Mouse (Mus musculus): ENCODE results near the gene Rrp12.
"Not testable (repeated sequence)": the region's sequence is repeated elsewhere in the genome, so short reads cannot be mapped to it uniquely, and the experiment has no call there.

Rrp12 gene

DNA sequence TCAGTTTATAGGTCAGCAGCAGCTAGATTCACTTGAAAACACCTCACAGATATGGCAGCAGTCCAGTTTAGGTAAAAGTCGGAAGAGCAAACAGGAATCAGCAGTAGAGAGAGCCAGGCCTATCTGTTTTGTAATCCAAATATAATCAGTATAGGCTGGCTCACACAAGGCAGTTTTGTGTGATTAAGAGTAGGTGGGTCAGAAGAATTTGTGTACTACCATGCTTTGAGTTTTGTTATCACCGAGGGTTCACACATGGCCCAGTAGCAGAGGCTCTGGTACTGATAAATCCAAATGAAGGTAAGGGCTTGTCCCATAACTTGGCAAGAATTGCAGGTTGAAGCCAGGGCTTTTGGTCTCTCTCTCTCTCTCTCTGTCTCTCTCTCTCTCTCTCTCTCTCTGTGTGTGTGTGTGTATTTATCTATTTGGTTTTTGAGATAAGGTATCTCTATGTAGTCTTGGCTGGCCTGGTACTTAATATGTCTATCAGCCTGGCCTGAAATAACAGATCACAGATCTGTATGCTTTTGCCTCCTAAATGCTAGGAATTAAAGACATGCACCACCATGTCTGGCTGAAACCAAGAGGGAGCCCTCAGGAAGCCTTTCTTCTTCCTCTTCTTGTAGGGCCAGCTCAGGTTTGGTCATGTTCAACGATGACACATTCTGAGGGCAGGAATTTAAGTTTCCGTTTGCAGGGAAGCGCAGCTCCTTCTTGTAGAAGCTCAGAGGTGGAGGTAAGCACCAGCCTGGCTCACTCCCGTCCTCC is 10.5 kb upstream of the Rrp12 start:
- DNase-seq (ENCODE audit: low read depth, low spot score), result no peak

DNA sequence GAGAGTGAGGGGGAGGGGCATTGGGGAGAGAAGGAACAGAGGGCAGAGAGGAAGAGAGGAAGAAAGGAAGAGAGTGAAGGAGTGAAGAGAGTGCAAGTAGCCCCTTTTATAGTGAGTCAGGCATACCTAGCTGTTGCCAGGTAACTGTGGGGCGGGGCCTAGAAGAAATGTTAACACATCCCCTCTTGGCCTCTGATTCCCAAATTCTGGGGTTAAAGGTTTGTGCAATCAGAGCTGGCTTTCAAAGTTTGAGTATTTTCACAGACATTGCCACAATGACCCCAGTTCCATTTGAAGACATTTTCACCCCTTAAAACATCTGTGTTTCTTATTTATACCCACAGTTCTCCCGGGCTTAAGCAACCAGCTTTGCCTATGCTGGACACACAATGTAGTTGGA is 9.3 kb upstream of the Rrp12 start:
- DNase-seq (ENCODE audit: low read depth, low spot score), result no peak

DNA sequence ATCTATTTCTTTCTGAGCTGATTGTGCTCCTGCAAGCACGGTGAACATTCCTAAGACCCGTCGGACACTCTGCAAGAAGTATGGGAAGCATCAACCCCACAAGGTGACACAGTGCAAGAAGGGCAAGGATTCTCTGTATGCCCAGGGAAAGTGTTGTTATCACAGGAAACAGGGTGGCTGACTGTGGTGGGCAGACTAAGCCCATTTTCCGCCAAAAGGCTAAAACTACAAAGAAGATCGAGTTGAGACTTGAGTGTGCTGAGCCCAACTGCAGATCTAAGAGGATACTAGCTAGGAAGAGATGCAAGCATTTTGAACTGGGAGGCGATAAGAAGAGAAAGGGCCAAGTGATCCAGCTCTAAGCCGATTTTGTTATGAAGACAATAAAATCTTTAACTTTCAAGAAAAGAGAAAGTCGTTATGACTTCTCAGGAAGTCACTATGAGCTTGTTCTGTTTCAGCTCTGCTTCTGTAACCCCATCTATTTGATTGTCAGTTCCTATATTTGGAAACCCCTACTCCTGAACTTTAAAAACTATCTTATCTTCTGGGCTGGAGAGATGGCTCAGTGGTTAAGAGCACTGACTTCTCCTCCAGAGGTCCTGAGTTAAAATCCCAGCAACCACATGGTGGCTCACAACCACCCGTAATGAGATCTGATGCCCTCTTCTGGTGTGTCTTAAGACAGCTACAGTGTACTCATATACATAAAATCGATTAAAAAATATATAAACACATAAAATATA is 7.0 kb upstream of the Rrp12 start:
- DNase-seq (ENCODE audit: low read depth, low spot score), result no peak

DNA sequence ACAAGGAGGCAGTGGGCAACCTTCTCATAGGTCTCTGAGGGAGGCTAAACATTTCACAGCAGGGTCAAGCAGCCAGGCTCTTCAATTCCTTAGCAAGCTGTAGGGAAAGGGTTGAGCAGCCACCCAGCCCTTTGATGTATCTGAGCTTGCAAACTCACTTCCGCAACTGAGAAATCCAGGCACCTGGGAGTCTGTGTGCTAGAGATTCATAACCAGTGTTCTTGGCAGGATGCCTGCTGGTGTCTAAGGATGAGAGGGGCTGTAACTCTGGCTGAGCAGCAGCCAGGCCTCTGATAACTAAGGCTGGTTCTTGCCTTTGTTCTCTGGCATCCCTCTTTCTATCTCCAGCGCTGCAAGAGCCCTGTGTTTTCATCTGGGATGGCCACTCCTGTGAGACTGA is 5.7 kb upstream of the Rrp12 start:
- DNase-seq (ENCODE audit: low read depth, low spot score), result no peak

DNA sequence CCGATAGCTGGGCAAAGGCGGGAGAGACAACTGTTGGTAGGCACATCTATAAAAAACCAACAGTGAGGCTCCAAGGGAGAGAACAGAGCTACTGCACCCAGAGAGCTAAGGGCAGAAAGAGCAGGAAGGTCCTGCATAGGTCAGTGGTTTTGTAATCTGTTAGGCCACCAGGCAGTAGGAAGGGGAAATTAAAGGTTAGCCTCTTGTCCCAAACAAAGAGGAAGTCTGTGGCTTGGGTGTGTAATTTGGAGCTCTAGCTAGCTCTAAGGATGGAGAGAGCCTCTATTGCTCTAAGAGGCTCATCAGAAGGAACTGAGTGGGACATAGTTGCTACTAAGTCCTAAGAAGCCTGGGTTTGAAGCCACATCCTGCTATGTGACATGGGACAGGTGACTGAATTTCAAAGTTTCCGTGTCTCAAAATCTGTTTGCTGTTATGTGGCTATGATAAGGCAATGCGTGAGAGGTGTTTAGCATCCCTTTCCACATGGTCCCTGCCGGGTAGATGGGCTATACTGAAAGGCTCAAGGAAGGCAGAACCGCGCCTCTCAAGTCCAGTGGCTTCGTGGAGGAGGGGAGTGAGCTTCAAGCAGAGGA is 4.6 kb upstream of the Rrp12 start:
- no peak for DNase-seq (ENCODE audit: low read depth, low spot score)

DNA sequence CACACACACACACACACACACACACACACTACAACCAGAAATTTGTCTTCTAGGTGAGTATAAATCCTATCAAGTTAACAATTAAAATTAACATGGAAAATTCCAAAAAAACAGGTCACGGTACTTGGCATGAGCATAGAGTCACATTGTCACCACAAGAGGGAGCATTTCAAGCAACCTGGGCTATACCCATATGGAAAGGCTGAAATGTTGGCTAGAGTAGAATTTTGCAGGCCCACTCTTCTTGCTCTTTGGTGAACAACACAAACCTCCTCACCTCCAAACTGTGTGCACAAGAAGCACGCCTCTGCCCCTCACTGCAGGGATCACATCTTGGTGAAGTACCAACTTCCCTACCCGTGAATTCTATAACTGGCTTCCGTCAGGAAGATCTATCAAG is 2.9 kb upstream of the Rrp12 start:
- peak; percentile 75 for DNase-seq (ENCODE audit: low read depth, low spot score)

DNA sequence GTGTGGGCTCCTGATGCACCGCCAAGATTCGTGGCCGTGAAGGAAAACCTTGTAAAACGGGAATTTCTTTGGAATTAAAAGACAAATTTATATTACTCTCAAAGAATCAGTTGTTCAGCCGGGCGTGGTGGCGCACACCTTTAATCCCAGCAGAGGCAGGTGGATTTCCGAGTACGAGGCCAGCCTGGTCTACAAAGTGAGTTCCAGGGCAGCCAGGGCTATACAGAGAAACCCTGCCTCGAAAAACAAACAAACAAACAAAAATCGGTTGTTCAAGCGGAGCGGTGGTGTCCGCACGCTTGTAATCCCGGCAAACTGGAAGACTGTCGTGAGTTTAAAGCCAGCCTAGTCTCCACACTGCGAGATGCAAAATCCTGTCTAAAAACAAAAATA is 342 bp upstream of the Rrp12 start:
- DNase-seq (ENCODE audit: low read depth, low spot score), result no peak

DNA sequence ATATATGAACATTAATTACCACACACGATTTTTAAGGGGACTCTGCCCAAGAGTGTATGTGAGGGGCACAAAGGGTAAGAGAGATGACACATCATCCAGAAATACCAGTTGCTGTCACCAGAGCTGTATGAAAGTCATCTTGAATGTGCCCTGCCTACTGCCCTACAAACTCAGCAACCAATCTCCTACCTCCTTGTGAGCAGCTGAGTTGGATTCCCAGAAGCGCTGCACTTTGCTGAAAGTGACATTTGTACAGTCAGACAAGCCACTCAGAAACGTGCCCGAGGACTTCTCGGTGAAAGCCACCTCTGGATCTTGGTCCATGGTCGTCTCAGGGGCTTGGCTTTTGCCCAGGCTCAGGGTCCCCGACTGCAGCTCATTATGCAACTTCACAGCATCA is 1.0 kb downstream of the Rrp12 start:
- DNase-seq (ENCODE audit: low read depth, low spot score), result no peak

DNA sequence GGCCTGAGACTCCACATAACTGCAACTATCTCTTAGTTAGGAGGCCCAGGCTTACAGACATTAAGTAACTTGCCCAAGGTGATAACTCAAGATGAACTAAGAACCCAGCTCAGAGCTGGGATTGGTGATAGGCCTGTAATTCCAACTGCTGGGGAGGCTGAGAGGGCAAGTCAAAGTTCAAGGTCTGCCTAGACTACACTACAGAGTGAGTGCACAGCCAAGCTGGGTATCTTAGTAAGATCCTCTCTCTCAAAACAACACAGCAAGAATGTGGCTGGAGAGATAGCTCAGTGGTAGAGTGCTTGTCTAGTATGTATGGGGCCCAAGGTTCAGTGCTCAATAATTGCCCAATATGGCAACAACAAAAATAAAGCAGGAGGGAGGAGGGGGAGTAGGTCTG is 7.8 kb downstream of the Rrp12 start:
- no peak for DNase-seq (ENCODE audit: low read depth, low spot score)

DNA sequence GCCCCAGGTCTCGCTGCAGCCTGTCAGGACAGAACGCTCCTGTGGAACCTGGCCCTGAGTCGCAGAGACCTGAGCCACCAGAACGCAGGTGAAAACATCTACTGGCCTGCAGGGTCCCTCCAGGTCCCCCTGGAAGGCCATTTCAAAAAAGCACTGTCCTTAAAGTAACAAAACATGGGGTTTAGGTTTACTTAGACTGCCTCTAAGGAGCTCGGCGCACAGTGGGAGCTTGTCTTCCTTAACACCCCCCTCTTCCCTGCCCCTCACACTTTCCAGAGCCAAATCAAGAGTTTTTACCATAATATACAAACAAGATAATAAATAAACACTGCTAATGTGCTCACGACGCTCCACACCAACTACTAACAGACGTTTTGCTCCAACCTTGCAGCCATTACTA is 12.1 kb downstream of the Rrp12 start:
- no peak for DNase-seq (ENCODE audit: low read depth, low spot score)

DNA sequence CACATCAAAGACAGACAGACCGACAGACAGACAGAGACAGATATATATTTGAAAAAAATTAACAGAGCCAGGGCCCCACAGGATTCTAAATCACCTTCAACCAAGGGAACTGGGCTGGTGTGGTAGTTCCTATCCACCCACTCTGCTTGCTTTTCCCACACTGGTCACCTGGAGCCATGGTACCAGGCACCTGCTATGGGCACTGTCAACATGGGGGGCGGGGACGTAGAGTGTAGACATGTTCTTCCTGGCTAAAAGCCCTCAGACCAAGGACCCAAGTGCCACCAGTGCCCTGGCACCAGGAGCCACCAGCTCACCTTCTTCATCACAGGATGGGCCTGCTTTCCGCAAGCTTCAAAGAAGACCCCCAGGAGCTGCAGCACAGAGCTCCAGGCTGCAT is 14.1 kb downstream of the Rrp12 start:
- no peak for DNase-seq (ENCODE audit: low read depth, low spot score)

DNA sequence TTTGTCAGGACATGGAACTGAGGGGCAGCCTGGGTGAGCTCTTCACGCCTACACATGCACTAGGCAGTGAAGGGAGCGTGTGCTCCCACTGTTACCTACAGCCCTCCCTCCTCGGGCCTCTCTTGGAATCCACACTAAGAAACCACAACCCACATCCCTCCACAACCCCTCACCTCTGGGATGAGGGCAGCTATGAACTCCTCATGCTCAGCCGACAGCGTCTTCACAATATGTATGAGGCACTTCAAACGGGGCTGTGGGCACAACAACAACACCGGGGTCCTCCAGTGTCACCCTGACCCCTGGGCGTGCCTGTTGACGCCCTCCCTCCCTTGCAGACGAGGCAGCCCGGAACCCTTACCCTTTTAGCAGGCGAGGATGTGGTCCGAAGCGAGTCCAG is 21.6 kb downstream of the Rrp12 start:
- DNase-seq (ENCODE audit: low read depth, low spot score), result no peak

DNA sequence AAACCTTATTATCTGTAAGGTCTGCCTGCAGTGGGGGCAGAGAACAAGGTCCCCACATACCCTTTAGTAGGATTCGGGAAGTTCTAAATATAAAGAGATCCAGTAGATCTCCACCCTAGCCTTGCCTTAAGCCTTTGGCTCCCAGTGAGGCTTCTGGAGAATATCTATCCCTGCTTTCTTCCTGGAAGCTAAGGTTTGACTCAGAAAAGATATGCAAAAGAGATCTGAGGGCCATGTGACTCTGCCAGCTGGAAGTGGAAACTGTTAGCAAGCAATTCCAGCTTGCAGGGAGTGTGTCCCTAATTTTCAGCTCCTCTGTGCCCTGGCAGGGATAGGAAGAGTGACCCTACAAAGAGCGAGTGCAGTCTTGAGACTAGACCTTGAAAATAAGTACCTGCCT is 23.7 kb downstream of the Rrp12 start:
- no peak for DNase-seq (ENCODE audit: low read depth, low spot score)

DNA sequence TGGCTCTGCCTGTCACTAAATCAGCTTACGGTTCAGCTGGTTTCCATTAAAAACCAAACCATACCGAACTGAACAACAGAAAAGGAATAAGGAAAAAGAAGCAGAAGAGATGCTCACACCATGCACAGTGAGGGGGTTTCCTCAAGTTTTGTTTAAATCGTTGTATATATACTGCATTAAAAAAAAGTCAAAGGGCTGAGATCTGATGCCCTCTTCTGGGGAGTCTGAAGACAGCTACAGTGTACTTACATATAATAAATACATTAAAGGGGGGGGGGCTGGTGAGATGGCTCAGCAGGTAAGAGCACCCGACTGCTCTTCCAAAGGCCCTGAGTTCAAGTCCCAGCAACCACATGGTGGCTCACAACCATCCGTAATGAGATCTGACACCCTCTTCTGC is 26.0 kb downstream of the Rrp12 start:
- not testable (repeated sequence) for DNase-seq (ENCODE audit: low read depth, low spot score)

DNA sequence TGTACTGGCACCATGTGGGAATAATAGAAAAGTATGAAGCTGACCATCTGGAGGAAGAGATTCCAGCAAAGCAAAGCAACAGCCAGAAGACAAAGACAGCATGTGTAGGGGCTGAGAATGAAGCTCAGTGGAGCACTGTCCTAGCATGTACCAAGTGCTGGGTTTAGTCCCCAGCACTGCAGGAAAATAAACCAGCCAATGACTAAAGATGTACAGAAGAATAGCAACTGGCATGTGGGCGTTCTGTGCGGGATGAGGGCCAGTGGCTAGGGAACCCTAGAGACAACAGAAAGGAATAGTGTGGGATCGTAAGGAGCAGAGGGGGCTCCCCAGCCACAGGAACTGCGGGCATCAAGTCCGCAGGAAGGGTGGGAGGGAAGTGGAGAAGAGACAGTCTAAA is 26.7 kb downstream of the Rrp12 start:
- DNase-seq (ENCODE audit: low read depth, low spot score), result no peak

DNA sequence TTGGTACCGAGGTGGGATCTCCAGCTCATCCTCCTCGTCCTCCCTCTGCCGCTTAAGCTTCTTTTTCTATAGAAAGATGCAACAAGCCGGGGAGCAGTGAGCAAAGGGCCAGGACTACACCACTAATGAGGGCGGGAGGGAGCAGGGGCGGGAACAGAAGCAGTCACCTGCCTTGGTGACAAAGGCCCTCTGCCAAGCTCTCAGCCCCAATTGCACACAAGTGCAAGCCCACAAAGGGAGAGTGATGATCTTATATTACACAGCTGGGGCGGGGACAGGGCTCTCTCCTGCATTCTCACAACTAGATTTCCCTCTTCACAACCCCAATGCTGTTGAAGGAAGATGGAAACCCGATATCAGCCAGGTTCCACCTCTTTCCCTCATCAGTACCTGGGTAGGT is 29.3 kb downstream of the Rrp12 start:
- no peak for DNase-seq (ENCODE audit: low read depth, low spot score)

DNA sequence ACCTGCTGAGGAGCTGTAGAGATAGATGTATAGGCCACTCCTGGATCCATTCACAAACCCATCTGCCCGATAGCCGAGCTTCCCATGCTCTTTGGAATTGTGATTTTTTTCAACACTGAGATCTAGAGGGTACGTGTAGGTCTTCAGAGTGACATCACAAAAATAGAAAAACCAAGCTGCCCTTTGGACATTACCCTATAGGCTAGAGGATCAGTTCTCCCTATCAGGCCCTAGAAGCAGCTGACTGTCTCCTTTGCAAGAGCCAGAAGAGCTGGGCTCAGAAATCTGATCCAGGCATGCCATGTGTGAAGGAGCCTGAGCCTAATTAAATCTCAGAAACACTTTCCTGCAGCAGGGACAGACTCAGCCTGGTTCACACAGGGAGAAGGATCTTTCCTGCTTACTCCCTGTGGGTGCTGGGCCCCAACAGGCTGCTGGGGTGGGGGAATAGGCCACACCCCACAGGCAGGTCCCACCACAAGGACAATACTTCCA is 38.1 kb downstream of the Rrp12 start:
- no peak for DNase-seq (ENCODE audit: low read depth, low spot score)

DNA sequence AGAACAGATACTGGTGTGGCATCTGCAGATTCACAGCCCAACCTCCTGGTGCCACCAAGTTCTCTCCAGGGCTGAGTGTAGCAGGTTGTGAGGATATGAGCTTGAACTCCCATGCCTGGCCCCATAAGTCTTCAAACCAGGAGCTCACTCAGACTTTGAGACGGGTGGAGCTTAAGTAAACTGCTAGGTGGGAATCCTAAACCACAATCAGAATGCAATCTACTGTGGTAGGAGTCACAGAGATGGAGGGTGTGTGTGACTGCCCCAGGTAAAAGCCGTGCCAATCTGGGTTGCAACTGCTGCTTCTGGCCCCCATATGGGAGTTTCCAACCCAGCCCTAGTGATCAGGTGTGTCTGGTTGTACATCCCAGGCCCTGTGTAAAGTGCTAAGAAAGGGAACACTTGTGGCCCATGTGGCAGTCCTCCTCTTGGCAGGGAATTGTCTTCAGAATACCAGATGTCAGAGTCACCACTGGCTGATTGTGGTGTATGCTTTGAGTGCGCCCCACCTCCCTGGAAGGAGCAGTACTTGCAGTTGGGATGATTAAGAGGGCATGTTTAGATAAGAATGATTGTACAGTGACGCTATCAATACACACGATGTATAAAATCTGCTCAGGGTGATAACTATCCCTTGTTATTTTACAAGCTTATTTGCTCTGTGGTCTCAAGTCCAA is 38.7 kb downstream of the Rrp12 start:
- no peak for DNase-seq (ENCODE audit: low read depth, low spot score)

DNA sequence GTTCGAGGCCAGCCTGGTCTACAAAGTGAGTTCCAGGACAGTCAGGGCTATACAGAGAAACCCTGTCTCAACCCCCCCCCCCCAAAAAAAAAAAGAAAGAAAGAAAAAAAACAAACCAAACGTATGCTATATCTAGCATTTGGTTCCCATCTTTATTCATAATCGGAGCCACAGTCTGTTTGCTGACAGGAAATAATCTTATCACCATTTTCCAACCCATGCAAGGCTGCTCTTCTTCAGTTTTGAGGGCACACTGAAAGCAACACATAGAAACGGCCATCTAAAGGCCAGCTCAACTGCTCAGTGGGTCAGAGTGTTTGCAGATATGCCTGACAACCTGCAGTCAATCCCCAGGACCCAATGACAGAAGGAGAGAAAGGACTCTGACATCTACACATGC is 43.5 kb downstream of the Rrp12 start:
- DNase-seq (ENCODE audit: low read depth, low spot score), result no peak

DNA sequence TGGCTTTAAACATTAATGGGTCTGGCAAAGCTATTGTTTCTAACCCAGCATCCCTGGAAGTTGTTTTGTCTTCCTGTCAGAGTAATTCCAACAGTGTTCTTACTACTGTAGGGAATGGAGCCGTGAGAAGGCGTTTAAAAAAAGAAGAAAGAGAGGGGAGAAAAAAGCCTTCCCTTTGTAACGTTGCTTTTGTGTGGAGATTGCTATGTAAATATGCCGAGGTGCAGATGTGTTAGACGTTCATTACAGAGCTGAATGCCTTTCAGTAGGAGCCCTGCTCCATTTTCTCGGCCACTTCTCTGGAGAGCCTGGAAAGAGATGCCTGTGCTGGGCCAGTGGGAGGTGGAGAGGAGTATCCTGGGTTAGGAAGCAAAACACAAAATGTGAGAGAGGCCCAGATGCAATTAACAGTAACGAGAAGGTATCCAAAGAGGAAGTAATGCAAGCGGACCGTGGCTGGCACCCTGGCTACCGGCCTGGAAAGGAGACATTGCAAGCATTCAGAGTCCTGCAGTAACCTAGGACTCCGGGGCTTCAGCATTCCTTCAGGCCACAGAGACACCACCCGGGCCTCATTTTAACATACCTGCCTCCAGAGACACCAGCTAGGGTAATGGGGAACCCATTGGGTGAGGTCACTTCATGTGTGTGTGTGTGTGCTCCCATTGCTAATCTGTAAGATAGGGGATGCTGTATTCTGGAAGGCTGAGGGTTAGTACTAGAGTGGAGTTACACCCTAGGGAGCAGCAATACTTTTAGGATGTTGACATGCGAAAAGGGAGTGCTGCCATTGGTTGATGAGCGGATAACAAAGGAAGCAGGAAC is 45.0 kb downstream of the Rrp12 start:
- no peak for DNase-seq (ENCODE audit: low read depth, low spot score)

DNA sequence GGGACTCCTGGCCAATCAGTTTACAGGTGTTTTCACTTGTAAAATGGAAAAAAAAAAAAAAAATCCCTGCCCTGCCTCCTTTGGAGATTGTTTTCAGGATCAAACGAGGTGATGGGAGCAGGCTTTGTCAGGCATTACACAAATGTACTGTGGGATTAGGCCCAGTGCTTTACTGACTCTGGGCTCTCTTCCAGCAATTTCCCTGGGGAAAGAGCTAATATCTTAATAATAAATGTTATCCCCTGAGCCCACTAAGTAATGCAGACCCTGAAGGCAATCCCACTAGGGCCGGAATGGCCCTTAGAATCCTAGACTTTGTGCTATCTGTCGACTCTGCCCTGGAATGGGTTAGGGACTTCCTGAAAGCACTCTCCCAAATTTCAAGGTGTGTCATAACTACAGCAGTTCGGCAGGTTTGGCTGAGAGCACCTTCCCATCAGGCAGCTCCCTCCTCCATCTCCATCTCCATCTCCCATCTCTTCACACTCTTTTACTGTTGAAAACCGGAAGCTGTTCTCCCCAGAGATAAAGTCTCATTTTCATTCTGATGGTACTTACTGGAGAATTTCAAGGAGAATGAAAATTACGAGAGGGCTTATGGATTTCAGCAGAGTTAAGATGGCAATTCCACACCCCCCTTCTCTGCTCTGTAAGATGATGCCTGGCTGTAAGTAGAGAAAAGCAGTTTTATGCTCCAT is 45.8 kb downstream of the Rrp12 start:
- no peak for DNase-seq (ENCODE audit: low read depth, low spot score)
